Mouse (Mus musculus) lung, embryonic 15.5 days (tissue): ENCODE data around the gene Zmat3. TPM values are rescaled to one million over a fixed set of nuclear protein-coding genes. Genes with fewer than 3 reads are reported as not detected.

Experiments
- ATAC-seq: fragments of 200-750 bp; cut with Nextera tagmentation; 2 replicates; pipeline ENCODE4 v1.8.0; 2017; ENCODE audit warnings: moderate number of reproducible peaks, borderline replicate concordance; ENCODE audit not compliant: low FRiP score, low TSS enrichment; ENCODE audit errors: extremely low read depth
- H3K27ac ChIP-seq: fragments of 300-500 bp; sonication (generic); 2 replicates; pipeline ENCODE4 v1.5.1; 2015; ENCODE audit warnings: moderate library complexity, mild to moderate bottlenecking, inconsistent platforms
- H3K27me3 ChIP-seq: fragments of 300-500 bp; sonication (generic); 2 replicates; pipeline ENCODE4 v1.6.1; 2015; ENCODE audit warnings: inconsistent platforms
- H3K36me3 ChIP-seq: fragments of 300-500 bp; sonication (generic); 2 replicates; pipeline ENCODE4 v1.6.1; 2015; ENCODE audit warnings: inconsistent platforms
- H3K4me1 ChIP-seq: fragments of 300-500 bp; sonication (generic); 2 replicates; pipeline ENCODE4 v1.6.1; 2015; ENCODE audit warnings: inconsistent platforms
- H3K4me2 ChIP-seq: fragments of 300-500 bp; sonication (generic); 2 replicates; pipeline ENCODE4 v1.6.1; 2015; ENCODE audit warnings: inconsistent platforms, mild to moderate bottlenecking, moderate library complexity
- H3K4me3 ChIP-seq: fragments of 300-500 bp; sonication (generic); 2 replicates; pipeline ENCODE4 v1.5.1; 2015; ENCODE audit warnings: mild to moderate bottlenecking, inconsistent platforms
- H3K9ac ChIP-seq: fragments of 300-500 bp; sonication (generic); 2 replicates; pipeline ENCODE4 v1.6.1; 2015; ENCODE audit warnings: inconsistent platforms
- H3K9me3 ChIP-seq: fragments of 300-500 bp; sonication (generic); 2 replicates; pipeline ENCODE4 v1.6.1; 2016; ENCODE audit warnings: inconsistent platforms
- WGBS: fragments of 180-500 bp; shearing (Covaris S2); methylation state at CpG from one replicate; pipeline ENCODE4 v1.1.7; 2015; 5-methylcytosine and 5-hydroxymethylcytosine counted together
- polyA plus RNA-seq: library from polyadenylated mRNA; unstranded; fragments of >200 nt; fragmentation: Nextera tagmentation; extraction: Ambion mirVana; gene quantifications from 2 replicates; pipeline ENCODE4 v1.2.1, GENCODE M21; 2015

The Zmat3 gene
- polyA plus RNA-seq, 1 experiment from 2014 or later: 3.2 TPM

DNA sequence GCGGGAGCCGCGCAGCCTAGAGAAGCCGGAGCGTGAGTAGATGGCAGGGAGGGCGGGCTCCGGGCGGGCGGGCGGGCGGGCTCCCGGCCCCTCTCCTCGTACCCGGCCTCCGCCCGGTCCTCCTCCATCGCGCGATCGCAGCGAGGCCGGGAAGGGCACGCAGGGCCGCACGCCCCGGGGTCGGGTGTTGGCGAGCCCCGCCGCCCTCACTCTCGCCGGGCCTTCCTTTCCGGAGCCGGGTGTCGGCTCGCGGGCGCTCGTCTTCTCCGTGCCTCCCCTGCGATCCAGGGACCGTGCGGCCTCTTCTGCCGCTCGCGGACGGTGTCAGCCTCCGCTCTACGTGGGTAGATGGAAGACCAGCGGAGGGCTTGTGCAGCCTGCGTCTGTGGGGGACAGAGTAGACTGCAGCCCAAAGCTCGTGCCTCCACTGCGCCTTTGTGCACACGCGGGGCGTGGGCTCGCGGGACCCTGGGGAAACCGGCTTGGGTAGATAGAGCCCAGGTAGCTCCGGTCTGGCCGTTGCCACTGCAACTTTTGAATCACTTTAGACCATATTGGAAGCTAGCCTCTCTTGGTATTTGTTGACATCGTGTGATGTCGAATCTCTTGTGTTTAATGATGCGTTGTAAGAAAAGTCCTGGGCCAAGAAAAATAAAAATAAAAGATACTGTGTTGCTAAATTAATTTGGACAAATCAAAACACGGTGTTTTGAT, 31.8 kb upstream of the Zmat3 start, which contains the start of gene Pik3ca:
Gene Pik3ca, plus strand, starts transcription at position 211 of the 714 bp plus-strand sequence.
- under 1% methylated on average over 27 of the region's 65 CpGs for WGBS
- Histone ChIP-seq H3K36me3 (no peaks in the 10 kb centered on the region), H3K4me1 (peaks cover 26% of the 10 kb centered on the region), H3K9ac (peak within 1 kb of the TSS; percentile 66), H3K9me3 (no peaks in the 10 kb centered on the region), H3K4me3 (peak within 1 kb of the TSS; percentile 85), H3K4me2 (peak within 1 kb of the TSS; percentile 67), H3K27me3 (no peaks in the 10 kb centered on the region), H3K27ac (peak within 1 kb of the TSS; percentile 98)
- ATAC-seq: peak; percentile 53

DNA sequence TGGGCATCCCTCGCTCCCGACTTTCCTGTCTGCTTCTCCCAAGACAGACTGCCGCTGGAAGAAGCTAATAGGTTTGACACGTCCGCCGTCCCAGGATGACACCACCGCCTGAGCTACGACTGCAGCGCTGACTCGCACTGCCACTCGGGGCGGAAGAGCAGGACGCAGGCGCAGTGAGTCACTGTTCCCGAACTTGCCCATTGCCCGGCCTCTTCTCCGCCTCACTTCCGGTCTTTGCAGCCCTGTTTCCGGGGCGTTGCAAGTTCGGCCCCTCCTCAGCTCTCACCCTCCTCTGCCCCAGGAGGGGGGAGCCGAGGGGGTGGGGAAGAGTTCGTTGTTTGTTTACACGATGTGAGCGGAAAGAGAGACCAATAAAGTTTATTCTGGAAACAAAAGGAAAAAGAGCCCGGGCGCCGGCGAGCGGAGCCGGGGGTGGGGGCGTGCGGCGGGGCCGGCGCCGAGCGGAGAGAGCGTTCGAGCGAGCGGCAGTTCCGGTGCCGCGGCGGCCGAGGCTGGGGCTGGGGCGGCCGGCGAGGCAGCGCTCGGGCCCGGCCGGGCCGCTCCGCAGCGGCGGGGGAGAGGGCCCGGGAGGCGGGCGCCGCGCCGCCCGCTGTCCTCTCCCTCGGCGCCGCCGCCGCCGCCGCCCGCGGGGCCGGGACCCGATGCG, 31.1 kb upstream of the Zmat3 start:
- Histone ChIP-seq H3K36me3 (no peaks in the 10 kb centered on the region), H3K4me1 (peaks cover 26% of the 10 kb centered on the region), H3K27ac (peak overlapping the region; percentile 98), H3K27me3 (no peaks in the 10 kb centered on the region), H3K9ac (peak overlapping the region; percentile 66), H3K4me3 (peak overlapping the region; percentile 85), H3K9me3 (no peaks in the 10 kb centered on the region), H3K4me2 (peak overlapping the region; percentile 67)
- peak; percentile 98 for ATAC-seq
- under 1% methylated on average over 46 of the region's 77 CpGs for WGBS

DNA sequence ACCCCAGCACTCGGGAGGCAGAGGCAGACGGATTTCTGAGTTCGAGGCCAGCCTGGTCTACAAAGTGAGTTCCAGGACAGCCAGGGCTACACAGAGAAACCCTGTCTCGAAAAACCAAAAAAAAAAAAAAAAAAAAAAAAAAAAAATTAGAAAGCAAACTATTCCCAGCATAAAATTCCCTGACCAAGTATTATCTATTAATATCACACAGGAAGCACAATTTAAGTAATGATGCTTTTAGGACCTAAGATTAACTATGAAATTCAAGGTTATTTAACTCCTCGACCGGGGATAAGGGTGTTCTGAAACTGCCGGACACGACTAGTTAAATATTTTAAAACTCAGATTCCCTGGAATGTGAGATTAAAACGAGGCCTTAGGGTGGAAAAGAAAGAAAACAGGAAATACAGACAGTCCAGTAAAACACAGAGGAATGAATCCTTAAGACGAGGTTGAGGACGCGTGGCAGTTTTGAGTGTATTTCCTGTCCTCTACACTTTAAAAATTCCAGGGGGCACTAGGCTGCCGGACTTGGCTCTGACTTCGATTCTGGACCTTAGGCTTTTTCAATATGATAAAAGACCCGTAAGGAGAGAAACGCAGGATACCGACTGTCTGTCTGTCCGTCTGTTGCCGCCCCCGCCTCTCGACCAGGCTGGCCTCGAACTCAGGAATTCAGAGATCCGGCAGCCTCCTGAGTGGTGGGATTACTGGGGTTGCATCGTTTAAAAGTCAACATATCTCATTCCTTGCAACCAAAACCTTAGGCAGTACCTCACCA, 30.1 kb upstream of the Zmat3 start:
- no peaks in the 10 kb centered on the region for H3K9me3 ChIP-seq
- H3K36me3 ChIP-seq: no peaks in the 10 kb centered on the region
- H3K27me3 ChIP-seq: no peaks in the 10 kb centered on the region
- H3K27ac ChIP-seq: peak overlapping the region; percentile 92
- ATAC-seq: 0 out of 2 replicates have a peak, but pooled peaks have one; percentile 1
- H3K4me1 ChIP-seq: peaks cover 23% of the 10 kb centered on the region
- 15% methylated on average over 24 of the region's 24 CpGs for WGBS
- peak overlapping the region; percentile 60 for H3K4me2 ChIP-seq
- H3K9ac ChIP-seq: peak overlapping the region; percentile 39
- peak overlapping the region; percentile 85 for H3K4me3 ChIP-seq

DNA sequence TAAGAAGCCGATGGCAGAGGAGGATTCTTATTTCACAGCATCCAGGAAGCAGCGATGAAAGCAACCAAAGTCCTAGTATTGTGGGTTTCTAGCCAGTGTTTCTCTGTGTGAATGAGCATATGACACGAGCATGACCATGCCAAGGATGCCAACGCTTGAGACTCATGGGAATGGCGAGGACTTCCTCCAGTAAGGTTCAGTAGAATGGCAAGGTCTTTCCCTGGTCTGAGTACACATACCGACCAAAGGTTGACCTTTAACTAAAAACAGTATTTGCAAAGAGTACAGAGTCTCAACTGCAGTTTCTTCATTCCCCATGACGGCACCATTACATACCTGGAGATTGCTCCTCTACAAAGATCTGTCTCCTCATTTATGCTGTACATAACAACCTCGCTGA, 28.2 kb upstream of the Zmat3 start:
- Histone ChIP-seq H3K36me3 (no peaks in the 10 kb centered on the region), H3K9me3 (no peaks in the 10 kb centered on the region), H3K9ac (no peak overlapping the region), H3K27ac (no peak overlapping the region), H3K4me3 (no peak overlapping the region), H3K4me2 (no peak overlapping the region), H3K27me3 (no peaks in the 10 kb centered on the region), H3K4me1 (peaks cover 6% of the 10 kb centered on the region)
- WGBS: 87% methylated on average over 8 of the region's 8 CpGs
- ATAC-seq: no peak

DNA sequence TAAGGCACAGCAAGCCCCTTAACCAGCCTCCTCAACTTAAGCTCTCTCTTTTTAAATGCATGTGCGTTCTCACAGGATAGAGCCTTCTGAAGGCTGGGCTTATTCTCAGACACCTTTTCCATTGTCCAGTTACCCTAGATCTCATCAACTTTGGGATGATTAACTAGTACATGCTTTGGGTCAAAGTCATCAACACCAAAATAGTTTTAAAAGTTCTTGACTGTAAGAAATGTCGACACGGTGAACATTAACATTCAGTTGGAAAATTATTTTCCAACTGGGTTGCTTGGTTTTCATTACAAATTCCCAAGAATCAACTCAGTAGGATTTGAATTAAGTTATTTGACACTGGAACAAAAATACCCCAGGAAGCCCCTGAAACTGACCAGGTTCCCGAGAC, 27.0 kb upstream of the Zmat3 start:
- no peak for ATAC-seq
- Histone ChIP-seq H3K4me1 (no peaks in the 10 kb centered on the region), H3K27me3 (no peaks in the 10 kb centered on the region), H3K36me3 (no peaks in the 10 kb centered on the region), H3K27ac (no peak overlapping the region), H3K4me2 (no peak overlapping the region), H3K4me3 (no peak overlapping the region), H3K9ac (no peak overlapping the region), H3K9me3 (no peaks in the 10 kb centered on the region)
- 77% methylated on average over 4 of the region's 4 CpGs for WGBS

DNA sequence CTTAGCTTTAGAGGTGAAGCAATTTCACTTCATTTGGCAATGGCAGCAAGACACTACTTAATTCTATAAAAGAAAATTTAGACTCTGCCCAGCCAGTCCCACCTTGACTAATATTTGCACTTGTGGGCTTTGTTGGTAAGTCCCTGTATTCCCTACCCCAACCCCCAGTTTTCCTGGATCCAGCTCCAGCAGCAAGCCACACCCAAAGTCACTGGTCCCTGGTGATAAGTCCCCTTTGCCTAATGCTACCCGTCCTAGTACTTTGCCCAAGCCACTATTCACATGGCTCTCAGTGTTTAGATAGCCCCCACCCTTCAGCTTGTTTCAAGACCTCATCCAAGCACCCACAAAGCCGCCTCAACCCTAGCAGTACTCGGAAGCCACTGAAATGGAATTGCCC, 15.7 kb upstream of the Zmat3 start:
- 64% methylated on average over 3 of the region's 3 CpGs for WGBS
- no peak overlapping the region for H3K4me3 ChIP-seq
- no peak for ATAC-seq

DNA sequence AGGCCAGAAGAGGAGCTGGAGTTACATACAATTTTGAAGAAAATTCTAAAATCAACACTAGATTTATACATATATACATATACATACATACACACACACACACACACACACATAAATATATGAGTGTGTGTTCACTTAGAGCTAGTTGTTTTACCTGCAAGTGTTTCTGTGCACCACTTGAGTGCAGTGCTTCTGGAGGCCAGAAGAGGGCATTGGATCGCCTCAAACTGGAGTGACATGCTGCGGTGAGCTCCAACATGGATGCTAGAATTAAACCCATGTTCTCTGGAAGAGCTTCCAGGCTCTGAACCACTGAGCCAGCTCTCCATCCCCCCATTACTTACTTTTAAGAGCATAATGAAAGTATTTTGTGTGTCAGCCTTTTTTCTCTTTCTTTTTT, 14.1 kb upstream of the Zmat3 start:
- no peak for ATAC-seq
- no peak overlapping the region for H3K9ac ChIP-seq
- no peak overlapping the region for H3K4me3 ChIP-seq
- no peaks in the 10 kb centered on the region for H3K27me3 ChIP-seq
- WGBS: 41% methylated on average over 2 of the region's 2 CpGs
- H3K27ac ChIP-seq: no peak overlapping the region
- no peaks in the 10 kb centered on the region for H3K4me1 ChIP-seq
- no peak overlapping the region for H3K4me2 ChIP-seq
- no peaks in the 10 kb centered on the region for H3K9me3 ChIP-seq
- H3K36me3 ChIP-seq: no peaks in the 10 kb centered on the region

More for the DNA sequence above, 15.7 kb upstream of the Zmat3 start:
- no peaks in the 10 kb centered on the region for H3K27me3 ChIP-seq
- no peaks in the 10 kb centered on the region for H3K9me3 ChIP-seq
- no peak overlapping the region for H3K4me2 ChIP-seq
- no peak overlapping the region for H3K27ac ChIP-seq
- no peaks in the 10 kb centered on the region for H3K4me1 ChIP-seq
- no peak overlapping the region for H3K9ac ChIP-seq
- no peaks in the 10 kb centered on the region for H3K36me3 ChIP-seq

DNA sequence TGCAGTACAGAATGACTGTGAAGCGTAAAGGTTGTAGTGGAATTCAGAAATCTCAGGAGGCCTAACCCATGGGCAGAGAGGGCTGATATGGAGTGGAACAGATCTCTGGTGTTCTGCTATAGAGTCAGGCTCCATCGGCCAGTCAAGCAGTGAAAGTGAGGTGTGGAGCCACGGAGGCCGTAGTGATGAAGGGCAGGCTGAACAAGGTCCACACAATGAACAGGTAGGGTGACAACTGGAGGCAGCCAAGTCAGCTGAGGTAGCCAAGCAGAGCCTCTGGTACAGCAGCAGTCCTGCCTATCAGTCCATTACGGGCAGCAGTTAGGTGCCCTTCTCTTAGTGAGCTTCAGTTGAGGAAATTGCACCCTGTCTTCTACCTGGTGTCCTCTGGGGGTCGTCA, 7.4 kb upstream of the Zmat3 start:
- ATAC-seq: no peak
- WGBS: 83% methylated on average over 6 of the region's 6 CpGs

DNA sequence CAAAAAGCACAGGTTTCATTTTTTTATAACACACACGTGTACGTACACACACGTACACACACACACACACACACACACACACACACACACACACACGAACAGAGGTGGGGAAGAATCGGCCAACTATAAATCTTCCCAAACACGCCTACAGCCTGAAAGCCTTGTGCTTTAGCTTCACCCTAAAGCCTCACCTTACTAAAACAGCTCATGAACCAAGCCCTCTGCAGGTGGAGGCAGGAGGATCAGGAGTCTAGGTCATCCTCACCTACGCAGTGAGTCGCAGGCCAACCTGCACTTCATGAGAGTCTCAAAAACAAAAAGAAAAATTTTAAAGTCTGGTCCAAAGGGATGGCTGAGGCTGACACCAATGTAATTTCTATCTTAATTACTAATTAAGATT, 6.7 kb upstream of the Zmat3 start:
- H3K9me3 ChIP-seq: no peaks in the 10 kb centered on the region
- no peaks in the 10 kb centered on the region for H3K4me1 ChIP-seq
- no peak overlapping the region for H3K9ac ChIP-seq
- H3K36me3 ChIP-seq: no peaks in the 10 kb centered on the region
- H3K4me2 ChIP-seq: no peak overlapping the region
- no peak for ATAC-seq
- WGBS: 82% methylated on average over 8 of the region's 8 CpGs
- H3K4me3 ChIP-seq: no peak overlapping the region
- H3K27ac ChIP-seq: no peak overlapping the region
- H3K27me3 ChIP-seq: no peaks in the 10 kb centered on the region

More for the DNA sequence above, 7.4 kb upstream of the Zmat3 start:
- no peaks in the 10 kb centered on the region for H3K9me3 ChIP-seq
- H3K4me1 ChIP-seq: no peaks in the 10 kb centered on the region
- no peak overlapping the region for H3K27ac ChIP-seq
- no peaks in the 10 kb centered on the region for H3K36me3 ChIP-seq
- H3K9ac ChIP-seq: no peak overlapping the region
- no peak overlapping the region for H3K4me3 ChIP-seq
- H3K27me3 ChIP-seq: no peaks in the 10 kb centered on the region
- no peak overlapping the region for H3K4me2 ChIP-seq

DNA sequence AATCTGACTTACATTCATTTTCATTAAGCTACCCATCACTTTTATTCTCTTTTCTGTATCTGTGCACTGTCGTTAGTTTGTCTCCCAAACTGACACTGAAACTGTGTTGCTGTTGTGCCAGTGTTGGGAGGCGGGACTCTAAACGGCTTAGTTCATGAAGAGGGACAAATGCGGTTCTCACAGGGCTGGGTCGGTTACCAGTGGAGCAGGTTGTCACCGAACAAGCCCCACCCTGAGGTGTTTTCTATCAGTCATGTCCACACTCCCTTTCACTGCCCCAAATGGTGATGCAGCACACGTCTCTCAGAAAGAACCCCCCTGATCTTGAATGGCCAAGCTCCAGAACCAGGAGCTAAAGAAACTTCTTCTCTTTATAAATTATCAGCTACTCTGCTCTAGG, 6.1 kb upstream of the Zmat3 start:
- H3K9me3 ChIP-seq: no peaks in the 10 kb centered on the region
- no peaks in the 10 kb centered on the region for H3K4me1 ChIP-seq
- ATAC-seq: no peak
- no peak overlapping the region for H3K27ac ChIP-seq
- H3K4me3 ChIP-seq: no peak overlapping the region
- no peaks in the 10 kb centered on the region for H3K36me3 ChIP-seq
- no peak overlapping the region for H3K9ac ChIP-seq
- H3K27me3 ChIP-seq: no peaks in the 10 kb centered on the region
- no peak overlapping the region for H3K4me2 ChIP-seq
- WGBS: 70% methylated on average over 7 of the region's 7 CpGs

DNA sequence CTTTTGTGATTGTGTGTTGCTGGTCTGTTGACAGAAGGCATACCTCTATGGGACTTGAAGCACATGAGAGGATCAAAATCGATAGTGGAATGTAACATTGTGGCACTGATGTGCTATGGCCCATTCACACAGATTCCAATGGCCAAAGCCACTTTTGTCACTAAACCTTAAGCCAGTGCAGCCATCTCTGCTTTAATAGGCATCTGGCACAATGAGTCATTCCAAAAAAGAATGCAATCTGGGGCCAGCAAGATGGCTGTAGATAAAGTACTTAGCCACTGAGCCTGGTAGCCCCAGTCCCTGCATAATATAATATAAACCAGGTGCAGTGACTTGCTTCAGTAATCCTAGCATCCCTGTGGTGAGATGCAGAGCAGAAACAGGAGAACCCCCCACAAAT, 1.7 kb upstream of the Zmat3 start:
- Histone ChIP-seq H3K4me2 (no peak overlapping the region), H3K4me3 (no peak overlapping the region), H3K27me3 (no peaks in the 10 kb centered on the region), H3K9ac (no peak overlapping the region), H3K4me1 (peaks cover 7% of the 10 kb centered on the region), H3K9me3 (no peaks in the 10 kb centered on the region), H3K27ac (no peak overlapping the region), H3K36me3 (no peaks in the 10 kb centered on the region)
- 68% methylated on average over 1 of the region's 1 CpGs for WGBS
- ATAC-seq: no peak

DNA sequence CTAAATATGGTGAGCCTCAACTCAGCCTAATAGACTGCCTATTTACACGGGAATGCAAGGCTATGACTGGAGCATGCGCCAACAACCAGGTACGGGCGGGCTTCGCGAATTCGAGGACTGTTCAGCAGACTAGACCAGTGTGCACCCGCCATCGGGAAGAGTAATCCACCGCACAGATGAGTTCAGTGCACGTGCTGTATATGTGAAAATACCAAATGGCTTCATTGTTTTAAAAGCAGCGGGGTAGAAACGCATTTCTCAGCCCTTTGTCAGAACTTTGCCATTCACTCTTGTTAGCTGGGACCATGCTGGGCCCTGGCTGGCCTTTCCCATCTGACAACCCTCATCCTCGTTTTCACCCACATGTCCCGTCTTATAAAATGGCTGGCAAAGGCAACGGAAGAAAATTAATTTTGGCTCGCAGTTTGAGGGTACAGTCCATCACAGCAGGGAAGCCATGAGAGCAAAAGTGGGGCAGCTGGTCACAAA, 476 bp upstream of the Zmat3 start:
- WGBS: 62% methylated on average over 17 of the region's 17 CpGs
- peaks cover 7% of the 10 kb centered on the region for H3K4me1 ChIP-seq
- H3K27ac ChIP-seq: no peak overlapping the region
- no peak overlapping the region for H3K9ac ChIP-seq
- H3K27me3 ChIP-seq: no peaks in the 10 kb centered on the region
- ATAC-seq: no peak
- H3K4me3 ChIP-seq: peak overlapping the region; percentile 80
- H3K4me2 ChIP-seq: peak overlapping the region; percentile 93
- H3K9me3 ChIP-seq: no peaks in the 10 kb centered on the region
- H3K36me3 ChIP-seq: no peaks in the 10 kb centered on the region
